Mouse (Mus musculus): ENCODE results near the gene Washc1. TPM values are rescaled to one million over a fixed set of nuclear protein-coding genes. Genes with fewer than 3 reads are reported as not detected.
"Not testable (repeated sequence)": the region's sequence is repeated elsewhere in the genome, so short reads cannot be mapped to it uniquely, and the experiment has no call there.

Gene Washc1
- 30.8 and 34.5 TPM in 2 replicates for total RNA-seq (2014; fragmentation: Nextera tagmentation)
- total RNA-seq (2017), result 22.0 and 29.7 TPM in 2 replicates

DNA sequence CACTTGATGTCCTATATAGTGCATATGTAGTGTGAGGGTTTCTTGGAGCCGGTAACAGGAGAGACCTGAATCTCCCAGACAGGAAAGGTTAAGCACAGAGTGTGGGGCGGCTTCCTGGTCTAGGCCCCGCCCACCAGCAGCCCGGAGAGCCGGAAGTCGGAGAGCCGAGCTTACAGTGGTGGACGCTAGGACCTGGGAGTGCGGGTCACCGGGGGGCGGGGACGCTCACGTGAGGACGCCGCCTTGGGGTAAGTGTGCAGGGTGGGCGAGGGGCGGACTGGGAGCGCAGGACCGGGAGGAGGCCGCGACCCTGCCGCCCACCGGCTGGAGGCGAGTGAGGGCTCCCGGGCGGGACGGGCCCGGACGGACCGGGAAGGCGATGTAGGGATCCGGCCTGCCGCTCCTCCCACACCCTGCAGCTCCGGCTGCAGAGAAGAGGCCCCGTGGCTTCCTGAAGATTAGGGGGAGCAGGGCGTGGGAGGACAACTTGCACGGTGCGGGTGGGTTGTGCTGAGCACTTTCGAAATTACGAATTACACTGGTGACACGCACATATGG is at the start of gene Washc1:
Gene Washc1 (plus strand): TSS at position 144 of the 558 bp plus-strand sequence.
- ATAC-seq (replicated peaks; ENCODE audit: low FRiP score, low TSS enrichment, poor library complexity, severe bottlenecking), result peak; percentile 93

DNA sequence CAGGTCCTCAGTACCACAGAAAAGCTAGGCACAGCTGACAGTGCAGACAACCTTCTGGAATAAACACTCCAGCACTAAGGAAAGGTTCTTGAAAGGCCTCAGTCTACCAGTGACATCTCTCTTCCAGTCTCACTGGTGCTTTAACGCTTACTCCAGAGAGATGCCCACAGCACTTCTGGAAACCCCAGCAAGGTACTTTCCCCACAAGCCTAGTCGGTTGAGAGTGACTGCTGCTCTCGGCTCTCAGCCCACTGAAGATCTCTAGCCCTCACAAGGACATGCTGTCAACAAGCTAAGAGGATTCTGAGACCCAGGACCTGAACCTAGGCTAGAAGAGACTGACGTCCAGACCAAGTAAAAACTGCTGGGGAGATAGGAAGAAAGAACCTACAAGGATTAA is 46.2 kb upstream of the Washc1 start:
- no peak for ATAC-seq (replicated peaks; ENCODE audit: low FRiP score, low TSS enrichment, poor library complexity, severe bottlenecking)

DNA sequence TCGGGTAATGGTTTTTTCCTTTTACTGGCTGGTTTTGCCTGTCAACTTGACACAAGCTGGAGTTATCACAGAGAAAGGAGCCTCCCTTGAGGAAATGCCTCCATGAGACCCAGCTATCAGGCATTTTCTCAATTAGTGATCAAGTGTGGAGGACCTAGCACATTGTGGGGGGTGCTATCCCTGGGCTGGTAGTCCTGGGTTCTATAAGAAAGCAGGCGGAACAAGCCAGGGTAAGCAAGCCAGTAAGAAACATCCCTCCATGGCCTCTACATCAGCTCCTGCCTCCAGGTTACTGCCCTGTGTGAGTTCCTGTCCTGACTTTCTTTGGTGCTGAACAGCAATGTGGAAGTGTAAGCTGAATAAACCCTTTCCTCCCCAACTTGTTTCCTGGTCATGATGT is 42.3 kb upstream of the Washc1 start:
- not testable (repeated sequence) for ATAC-seq (replicated peaks; ENCODE audit: low FRiP score, low TSS enrichment, poor library complexity, severe bottlenecking)

DNA sequence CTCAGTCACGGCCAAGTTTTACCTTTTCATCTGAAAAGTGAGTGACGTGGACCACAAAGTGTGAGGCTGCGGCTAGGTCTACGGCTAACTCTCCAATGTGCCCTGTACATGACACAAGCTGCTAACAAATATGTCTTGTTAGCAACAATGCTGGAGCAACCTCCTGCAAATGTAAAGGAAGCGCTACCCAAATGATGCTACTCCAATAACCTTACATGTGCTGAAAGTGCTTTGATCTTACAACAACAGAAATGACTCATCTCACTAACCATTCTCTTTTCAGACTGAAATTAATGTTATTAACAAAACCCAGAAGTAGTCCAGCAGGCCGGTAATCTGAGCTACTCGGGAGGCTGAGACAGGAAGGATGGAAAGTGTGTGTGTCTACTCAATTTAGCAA is 37.4 kb upstream of the Washc1 start:
- no peak for ATAC-seq (replicated peaks; ENCODE audit: low FRiP score, low TSS enrichment, poor library complexity, severe bottlenecking)

DNA sequence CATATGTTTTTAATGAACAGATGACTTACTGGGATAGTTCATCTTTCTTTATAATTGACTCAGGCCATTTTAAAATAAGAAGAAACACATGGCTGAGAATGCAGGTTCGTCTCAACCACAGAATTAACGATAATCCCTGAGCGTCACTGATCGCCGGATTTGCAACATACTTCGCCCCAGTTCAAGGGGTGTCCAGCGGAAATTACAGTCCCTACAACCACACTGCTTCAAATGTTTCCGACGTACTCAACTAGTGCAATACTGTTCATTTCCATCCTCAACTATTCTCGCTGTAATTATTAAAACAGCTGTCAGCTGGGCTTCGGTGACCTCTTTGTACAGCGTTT is 35.5 kb upstream of the Washc1 start:
- ATAC-seq (replicated peaks; ENCODE audit: low FRiP score, low TSS enrichment, poor library complexity, severe bottlenecking), result no peak

DNA sequence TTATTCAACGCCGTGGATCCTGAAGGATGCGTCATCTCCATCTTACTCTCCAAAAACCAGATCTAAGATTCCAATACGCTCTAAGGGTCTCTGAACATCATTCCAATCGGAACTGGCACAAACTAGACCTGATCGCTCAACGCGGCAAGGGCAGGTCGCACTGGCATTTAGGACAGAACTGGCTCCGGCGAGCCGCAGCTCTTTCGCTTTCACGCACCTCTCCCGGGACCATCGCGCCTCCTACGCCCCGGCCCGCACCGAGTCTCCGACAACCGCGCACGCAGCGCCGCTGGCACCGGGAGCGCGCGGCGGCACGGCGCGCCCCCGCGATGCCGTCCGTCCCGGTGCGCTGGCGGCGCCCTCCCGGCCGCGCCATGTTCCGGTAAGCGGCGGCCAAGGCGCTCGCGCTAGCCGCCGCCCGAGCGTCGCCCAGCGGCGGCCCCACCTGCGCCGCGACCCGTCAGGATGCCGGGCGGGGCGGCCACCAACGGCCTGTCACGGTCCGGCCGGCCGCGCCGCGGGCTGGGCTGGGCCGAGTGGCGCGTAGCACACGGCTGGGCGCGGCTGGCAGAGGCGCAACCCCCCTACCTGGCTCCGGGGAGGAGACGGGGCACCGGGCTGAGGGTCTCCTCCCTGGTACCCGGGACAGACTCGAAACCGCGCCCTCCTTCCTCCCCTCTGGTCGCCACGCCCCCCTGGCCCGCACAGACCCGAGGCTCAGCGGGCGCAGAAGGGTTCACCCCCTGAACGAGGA is 35.0 kb upstream of the Washc1 start:
- no peak for ATAC-seq (replicated peaks; ENCODE audit: low FRiP score, low TSS enrichment, poor library complexity, severe bottlenecking)

DNA sequence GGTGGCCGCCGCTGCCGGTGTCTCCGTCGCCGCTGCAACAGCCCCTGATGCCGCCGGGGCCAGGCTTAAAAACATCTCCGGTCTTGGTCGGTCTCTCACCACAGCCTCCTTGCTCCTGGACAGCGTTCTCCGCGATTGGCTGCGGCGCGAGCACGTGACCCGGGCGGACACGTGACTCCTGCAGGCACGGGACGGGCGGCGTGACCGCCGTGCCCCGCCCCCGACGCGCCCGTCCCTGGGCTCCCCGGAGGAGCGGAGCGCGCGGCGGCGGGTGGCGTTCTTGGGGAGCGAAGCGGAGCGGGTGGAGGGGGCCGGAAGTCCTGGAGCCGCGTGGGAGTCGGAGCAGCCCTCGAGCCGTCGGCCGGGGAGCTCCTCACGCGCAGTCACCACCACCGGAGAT is 34.4 kb upstream of the Washc1 start, which contains the start of gene Ankrd12:
Gene Ankrd12 (minus strand): TSS at position 156 of the 400 bp plus-strand sequence.
- peak; percentile 84 for ATAC-seq (replicated peaks; ENCODE audit: low FRiP score, low TSS enrichment, poor library complexity, severe bottlenecking)

DNA sequence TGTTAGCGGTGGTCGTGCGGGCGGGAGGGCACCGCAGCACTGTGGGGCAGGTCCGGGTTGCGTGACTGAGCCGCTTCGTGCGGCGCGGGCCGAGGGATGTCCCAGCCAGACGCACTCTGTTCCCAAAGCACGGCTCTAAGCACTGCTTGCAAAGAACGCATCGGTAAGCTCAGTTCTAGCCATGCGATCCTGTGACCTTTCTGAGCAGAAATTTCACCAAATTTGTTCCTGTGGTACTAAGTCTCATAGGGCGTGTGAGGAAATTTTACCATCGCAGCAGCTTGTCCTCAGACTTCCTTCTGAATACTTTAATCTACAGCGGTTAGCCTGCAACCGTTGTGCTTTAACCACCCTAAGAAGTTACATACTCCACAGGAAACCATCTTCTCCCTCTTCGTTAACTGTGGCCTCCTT is 33.9 kb upstream of the Washc1 start:
- peak; percentile 16 for ATAC-seq (replicated peaks; ENCODE audit: low FRiP score, low TSS enrichment, poor library complexity, severe bottlenecking)

DNA sequence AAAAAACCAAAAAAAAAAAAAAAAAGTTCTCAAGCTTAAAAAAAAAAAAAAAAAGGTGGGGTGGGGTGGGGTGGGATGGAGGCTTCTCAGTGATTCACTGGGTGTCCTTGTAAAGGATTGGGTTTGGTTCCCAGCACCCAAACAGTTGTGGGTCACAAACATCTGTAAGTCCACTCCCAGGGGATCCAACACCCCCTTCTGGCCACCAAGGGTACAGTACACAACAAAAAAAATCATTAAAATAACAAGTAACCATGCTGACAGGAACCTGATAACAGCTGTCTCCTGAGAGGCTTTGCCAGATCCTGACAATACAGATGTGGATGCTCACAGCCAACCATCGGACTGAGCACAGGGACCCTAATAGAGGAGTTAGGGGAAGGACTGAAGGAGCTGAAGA is 26.9 kb upstream of the Washc1 start:
- peak; percentile 71 for ATAC-seq (replicated peaks; ENCODE audit: low FRiP score, low TSS enrichment, poor library complexity, severe bottlenecking)

DNA sequence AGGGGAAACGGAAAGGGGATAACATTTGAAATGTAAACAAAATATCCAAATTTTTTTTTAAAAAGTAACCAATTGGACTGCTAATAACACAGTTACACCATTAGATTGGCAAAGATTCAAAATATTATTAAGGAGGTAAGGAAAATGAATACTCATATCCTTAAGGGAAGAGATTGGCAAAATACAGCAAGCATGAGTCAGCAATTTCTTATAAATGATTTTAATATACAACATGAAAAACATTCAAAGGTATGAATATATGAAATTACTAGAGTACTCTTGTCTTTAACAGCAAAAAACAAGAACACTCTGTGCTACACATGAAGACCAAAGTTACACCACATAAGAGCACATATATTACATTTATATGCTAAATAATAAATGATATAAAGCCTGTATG is 26.3 kb upstream of the Washc1 start:
- ATAC-seq (replicated peaks; ENCODE audit: low FRiP score, low TSS enrichment, poor library complexity, severe bottlenecking), result no peak

DNA sequence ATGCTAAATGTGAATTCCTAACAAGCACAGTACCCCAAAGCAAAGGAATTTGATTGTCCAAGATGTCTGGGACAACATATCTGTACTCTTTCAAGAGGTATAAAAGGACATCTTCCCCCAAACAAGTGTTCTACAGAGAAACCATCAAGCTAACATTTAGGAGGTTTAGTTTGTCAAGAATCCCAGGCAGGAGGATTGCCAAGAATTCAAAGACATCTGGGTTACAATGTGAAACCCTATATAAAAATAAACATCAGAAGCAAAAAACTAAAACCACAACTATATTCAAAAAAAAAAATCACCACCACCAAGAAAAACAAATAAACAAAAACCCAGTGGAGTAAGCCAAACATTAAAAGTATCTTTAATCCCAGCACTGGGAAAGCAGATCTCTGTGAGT is 21.1 kb upstream of the Washc1 start:
- no peak for ATAC-seq (replicated peaks; ENCODE audit: low FRiP score, low TSS enrichment, poor library complexity, severe bottlenecking)

DNA sequence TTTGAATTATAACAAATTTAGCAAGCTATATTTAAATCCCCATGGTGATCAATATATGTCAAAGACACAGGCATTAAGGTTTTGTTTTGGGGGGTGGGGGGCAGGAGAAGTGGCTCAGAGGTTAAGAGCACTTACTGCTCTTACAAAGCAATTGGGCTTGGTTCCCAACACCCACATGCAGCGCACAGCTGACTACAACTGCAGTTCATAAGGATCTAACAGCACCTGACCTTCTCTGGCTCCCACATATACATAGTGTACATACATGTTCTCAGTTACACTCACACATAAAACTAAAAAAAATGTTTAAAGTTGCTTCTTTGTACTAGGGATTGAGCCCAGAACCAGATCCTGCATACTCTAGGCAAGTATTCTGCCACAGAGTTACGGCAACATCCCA is 20.0 kb upstream of the Washc1 start:
- no peak for ATAC-seq (replicated peaks; ENCODE audit: low FRiP score, low TSS enrichment, poor library complexity, severe bottlenecking)

DNA sequence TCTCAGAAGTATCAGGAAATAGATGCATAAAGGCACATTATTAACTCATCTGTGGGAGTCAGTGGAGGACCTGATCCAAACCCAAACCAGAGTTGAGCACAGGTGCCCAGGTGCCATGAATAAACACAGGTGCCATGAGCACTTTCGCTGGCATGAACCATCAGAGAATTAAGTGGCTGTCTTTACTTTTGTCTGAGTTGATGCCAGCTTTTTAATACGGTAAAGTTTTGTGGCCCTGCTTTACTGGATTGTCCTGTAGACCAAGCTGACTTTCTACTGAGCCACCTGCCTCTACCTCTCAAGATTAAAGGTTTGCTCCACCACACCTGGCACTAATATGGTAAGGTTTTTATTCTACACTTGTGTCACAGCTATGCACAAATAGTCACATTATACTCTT is 19.3 kb upstream of the Washc1 start:
- ATAC-seq (replicated peaks; ENCODE audit: low FRiP score, low TSS enrichment, poor library complexity, severe bottlenecking), result no peak

DNA sequence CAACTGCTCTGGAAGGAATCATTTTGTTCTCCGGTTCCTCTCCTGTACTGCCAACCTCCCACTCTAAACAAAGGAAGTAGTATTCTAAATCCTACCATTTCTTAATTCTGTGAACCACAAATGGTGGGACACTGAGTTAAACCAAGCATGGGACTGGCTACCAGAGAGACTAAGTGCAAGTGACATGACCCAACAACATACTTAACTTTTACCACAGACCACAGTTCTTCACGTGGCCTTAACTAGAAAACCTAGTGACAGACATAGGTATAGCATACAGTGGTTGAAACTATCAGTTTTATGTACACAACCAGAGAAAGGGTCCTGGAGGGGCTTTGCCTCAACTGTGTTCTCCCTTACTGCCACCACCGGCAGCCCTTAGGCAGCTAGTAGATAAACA is 18.7 kb upstream of the Washc1 start:
- no peak for ATAC-seq (replicated peaks; ENCODE audit: low FRiP score, low TSS enrichment, poor library complexity, severe bottlenecking)

DNA sequence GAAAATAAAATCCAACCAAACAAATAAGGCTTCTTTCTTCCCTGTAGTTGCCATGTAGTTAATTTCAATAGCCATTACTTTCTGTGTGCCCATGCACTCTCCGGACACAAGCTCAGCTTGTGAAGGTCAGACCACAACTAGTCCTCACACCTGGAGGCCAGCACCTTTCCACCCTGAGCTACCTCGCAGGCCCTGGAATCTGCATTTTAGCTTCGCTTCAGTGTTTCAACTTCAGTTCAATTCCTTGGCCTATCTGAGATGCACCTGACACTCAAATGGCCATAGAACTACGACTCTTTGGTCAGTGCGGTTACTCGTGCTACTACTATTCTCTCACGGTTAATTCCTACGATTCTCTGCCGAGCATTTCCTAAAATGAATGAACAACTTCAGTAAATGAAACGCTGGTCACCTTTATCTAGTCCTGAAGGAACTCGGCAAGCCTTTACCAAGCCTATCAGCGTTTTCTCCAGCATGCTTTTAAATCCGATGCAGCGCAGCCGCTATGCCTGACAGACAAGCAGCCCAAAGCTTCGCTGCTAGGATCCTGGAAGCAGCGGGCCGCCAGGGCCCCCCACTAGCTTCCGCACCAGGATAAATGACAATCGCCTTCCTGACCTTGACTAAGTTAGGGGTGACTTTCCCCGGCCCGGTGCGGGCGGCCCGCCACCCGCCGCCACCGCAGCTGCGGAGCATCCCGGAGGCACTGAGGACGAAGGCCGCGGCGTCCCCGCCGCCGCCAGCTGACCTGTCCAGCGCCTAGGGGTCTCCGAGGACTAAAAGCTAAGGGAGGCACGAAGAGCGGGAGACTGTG is 10.6 kb upstream of the Washc1 start:
- peak; percentile 20 for ATAC-seq (replicated peaks; ENCODE audit: low FRiP score, low TSS enrichment, poor library complexity, severe bottlenecking)

DNA sequence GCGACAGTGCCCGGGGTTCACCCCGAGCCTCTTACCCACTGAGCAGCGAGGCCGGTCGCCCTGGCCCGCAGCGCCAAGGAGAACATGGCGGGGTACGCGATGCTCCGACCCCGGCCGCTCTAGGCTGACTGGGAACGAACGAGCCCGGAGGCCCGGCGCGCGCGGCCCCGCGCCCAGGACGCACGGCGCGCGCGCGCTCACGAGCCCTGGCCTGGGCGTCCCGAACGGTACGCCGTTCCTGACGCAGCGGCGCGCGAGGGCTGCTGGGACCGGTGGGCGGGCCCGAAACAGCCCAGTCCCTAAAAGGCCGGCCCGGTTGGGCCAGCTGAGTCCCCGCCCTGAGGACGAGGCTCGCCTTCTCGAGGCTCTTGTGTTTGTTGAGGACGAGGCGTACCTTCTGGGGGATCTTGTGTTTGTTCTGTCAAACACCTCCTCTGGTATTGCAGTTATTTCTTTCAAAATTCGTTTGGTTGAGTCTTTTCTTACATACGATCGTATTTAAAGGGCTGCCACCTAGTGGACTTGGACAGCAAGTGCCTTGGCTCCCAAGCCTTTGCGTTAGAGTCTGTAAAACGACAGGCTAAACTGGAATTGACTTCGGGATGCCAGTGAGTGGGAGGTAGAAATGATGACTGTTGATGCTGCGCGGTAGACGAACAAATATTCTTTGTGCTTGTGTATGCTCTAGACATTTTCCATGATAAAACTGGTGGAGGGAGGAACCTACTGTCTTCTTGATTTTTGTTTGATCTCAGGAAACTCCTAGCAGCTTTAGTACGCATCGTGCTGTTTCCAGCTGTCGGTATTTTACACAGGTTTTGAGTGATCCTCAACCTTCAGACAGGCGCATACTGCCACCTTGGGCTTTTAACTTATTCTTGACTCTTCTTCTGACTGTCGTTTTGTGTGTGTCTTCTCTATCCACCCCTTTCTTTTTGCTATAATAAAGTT is 9.7 kb upstream of the Washc1 start, which contains the start of gene Ndufv2:
Gene Ndufv2 (minus strand): TSS at position 180 of the 951 bp plus-strand sequence.
- ATAC-seq (replicated peaks; ENCODE audit: low FRiP score, low TSS enrichment, poor library complexity, severe bottlenecking), result peak; percentile 95

DNA sequence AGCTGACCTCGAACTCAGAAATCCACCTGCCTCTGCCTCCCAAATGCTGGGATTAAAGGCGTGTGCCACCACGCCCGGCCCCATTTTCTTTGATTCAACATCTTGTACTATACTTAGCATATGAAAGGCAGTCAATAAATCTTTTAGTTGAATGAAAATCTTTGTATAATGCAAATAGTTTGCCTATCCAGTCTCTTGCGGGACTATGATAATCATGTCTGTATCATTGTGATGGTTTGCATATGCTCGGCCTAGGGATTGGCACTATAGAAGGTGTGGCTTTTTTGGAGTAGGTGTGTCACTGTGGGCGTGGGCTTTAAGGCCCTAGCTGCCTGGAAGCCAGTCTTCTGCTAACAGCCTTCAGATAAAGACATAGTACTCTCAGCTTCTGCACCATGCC is 7.3 kb upstream of the Washc1 start:
- 0 out of 2 replicates have a peak, but pooled peaks have one; percentile 25 for ATAC-seq (replicated peaks; ENCODE audit: low FRiP score, low TSS enrichment, poor library complexity, severe bottlenecking)

DNA sequence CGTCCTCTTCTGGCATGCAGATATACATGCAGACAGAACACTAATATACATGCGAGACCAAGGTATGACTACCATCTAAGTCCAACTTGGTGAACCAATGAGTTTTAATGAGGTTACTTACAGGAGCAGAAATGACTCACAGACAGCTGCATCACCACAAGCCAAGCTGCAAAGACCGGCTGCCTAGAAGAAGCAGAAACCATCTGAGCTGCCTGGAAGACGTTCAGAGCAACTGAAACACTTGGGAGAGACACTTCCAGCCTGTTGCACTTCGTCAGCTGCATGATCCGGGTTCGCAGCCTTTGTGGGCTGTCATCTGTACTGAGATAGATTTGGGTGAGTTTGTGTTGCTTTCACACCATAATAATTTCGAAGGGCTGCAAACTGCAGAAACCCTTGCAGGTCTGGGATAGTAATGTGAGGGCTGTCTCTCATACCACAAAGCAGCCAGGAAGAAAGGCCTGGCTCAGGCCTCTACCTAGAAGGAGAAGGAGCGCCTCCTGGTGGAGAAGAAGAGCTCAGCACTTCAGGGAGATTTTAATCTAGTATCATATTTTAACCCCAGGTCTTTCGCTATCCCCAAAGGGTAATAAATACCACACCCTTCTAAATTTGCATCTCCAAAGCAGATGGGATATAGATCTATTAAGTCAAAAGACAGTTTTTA is 4.6 kb upstream of the Washc1 start:
- peak; percentile 35; the same call in 1 of the 2 replicates for ATAC-seq (replicated peaks; ENCODE audit: low FRiP score, low TSS enrichment, poor library complexity, severe bottlenecking)

DNA sequence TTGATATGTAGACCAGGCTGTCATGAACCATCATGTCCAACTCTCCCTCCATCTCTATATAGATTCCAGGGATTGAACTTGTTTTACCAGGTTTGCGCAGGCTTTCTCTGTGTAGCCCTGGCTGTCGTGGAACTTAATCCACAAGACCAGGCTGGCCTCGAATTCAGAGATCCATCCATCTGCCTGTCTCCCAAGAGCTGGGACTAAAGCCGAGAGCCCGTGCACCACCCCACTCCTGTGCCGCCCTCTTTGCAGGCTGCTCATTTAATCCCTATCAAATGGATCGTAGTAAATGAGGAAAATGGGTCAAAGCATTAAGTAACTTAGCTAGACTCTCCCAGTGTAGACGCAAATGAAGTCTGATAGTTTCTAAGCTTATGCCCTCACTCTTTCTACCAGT is 3.9 kb upstream of the Washc1 start:
- no peak for ATAC-seq (replicated peaks; ENCODE audit: low FRiP score, low TSS enrichment, poor library complexity, severe bottlenecking)

Data from megakaryocyte-erythroid progenitor cell, adult 5-6 weeks (primary cell).